Mouse (Mus musculus) CD4-positive, CD25-positive, alpha-beta regulatory T cell (primary cell): Measurements from ENCODE around the gene Fn3krp. TPM values are rescaled to one million over a fixed set of nuclear protein-coding genes. Genes with fewer than 3 reads are reported as not detected.

Source experiments
- polyA plus RNA-seq: library from polyadenylated mRNA; unstranded; fragments of 100-300 nt; shearing (Covaris generic); gene quantifications from one replicate; pipeline ENCODE4 v1.2.1, GENCODE M21; 2017

The Fn3krp gene
- 0.45 TPM for polyA plus RNA-seq

DNA sequence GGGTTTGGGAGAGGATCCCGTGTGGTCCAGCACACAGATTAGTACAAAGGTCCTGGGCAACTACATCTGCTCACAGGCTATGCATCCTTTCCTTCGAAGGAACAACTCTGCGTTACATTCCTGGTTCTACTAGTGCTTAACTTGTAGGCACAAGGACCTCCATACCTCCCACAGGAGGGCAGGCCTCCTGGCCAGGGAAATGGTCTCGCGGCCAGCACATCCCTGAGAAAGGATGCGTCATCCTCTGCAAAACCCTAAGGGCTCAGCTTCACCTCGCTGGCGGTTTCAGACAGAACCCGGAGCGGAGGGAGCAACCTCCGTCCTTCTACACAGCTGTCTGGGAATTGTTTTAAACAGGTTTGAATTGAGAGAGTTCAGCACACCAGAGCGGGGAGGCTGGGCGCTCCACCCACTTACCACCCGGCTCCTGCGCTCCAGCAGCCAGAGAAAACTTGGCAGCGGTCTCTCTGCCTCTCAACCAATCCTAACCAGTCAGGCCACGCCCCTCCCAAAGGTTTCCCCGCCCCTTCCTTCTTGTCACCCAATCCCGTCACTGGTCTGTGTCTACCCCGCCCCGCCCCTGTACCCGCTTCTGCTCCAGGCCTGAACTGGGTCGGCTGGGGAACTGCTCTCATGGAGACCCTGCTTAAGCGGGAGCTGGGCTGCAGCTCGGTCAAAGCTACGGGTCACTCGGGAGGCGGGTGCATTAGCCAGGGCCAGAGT lies at the start of gene Fn3krp:
Fn3krp (plus strand) TSS at position 572 of the 723 bp plus-strand sequence.

DNA sequence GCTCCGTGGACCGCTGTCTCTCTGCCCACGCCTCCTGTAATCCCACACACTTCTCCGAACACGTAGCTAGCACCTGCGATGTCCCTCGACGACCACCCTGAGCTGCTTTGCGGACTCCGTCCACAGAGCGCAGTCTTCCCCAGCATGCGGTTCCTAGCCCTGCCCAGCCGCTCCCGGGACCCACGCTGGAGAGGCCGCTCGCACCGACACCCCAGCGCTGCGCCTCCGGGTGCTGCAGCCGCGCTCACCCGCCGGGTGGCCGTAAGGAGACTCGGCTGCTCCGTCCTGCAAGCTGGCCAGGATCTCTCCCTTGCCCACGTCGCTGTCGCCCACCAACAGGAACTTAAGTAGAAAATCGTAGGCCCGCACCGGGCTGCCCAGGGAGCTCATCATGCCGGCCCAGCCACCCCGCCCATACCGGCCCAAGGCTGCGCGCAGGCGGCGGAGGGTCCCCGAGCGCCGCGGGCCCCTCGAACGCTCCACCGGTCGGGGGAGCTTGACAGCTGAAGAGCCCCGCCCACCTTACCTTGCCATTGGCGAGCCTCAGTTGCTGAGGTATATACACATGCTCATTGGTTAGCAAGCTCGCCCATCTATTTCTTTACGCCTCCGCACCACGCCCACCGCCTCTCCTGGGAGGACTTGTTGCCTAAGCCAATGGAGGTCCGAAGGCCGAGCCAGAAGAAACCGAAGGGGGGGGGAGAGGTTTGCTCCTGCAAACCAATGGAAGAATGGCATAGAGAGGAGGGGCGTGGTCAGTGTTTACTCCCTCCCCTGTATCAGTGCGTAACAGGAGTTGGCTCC lies 33.2 kb upstream of the Fn3krp start, which contains the start of gene Rab40b:
Rab40b (minus strand) TSS at position 502 of the 804 bp plus-strand sequence.

DNA sequence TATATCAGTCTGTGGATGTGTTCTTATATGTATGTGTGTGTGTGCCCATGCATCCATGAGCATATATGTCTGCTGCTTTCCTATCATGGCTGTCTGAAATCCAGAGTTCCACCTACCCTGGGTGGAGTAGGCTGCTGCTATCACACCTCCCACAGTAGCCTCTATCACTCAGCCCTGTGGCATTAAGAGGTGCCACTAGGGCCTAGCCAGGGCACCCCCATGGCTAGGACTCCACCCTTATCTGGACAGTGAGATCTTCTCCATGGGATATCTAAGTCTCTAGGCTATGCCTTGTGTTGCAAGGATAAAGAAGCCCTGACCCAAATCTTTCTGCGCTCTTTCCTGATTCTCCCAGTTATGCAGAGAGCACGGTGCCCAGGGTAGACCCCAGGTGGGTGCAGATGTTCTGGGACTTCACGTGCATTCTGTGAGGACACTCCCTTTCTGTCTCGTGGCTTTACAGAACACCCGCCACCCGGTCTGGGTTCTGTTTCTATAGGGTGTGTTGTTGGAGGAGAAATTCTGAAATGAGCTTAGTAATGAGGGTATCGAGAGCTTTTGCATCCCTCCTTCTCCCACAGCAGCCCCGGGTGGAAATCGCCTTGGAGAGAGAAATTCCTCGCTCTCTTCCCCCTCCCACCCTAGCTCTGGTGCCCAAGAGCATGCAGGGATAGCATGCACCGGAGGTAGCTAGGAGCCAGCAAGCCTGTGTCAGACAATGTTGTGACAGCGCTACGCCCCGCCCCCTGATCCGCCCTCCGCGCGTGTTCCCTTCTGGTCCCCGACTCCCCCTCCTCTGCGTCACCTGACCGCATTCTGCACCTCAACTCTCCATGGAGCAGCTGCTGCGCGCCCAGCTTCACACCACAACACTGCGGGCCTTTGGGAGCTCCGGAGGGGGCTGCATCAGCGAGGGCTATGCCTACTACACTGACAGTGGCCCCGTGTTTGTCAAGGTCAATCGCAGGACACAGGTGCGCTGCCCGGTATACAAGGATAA lies 13.3 kb downstream of the Fn3krp start, which contains the start of gene Fn3k:
Fn3k (plus strand) TSS at position 758 of the 1,000 bp plus-strand sequence.

DNA sequence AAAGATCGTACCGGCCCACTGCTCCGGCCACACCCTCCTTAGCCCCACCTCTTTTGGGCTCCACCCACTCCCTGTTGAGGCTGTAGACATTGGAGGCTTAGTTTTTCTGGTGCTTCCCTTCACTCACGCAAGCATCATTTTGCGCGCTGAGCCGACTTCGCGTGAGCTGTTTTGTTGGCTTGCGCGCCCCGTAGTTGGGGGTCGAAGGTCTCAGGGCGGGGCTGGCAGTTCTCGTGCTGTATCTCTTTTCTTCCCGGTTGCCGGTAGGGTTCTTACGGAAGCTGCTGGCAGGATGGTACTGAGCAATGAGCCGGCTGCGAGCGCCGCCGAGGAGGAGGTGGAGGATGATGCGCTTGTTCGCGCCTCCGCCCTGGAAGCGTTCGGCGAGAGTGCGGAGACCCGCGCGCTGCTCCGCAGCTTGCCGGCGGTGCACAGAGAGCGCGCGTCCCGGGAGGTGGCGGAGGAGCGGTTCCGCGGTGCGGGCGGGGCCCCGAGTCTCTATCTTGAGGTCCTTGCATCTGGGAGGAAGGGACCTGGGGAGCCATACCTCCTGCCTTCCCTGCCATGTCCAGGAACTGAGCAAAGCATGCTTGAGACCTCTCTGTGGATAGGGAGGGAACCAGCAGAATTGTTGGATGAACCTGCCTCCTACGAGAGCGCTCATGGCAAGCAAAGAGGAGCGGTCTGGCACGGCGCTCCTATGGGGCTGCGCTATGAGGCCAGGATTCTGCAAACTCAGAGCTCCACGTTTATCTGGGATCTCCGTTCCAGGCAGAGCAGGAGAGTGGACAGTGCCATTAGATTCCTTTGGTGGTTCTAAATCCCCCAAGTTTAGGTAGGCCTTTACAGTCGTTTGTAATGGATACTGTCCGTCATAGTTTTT lies 30.8 kb downstream of the Fn3krp start, which contains the start of gene Tbcd:
Tbcd (plus strand) TSS at position 197 of the 883 bp plus-strand sequence.

Other genes with a start within 250 kb of the Fn3krp start
- gene Hexdc, start 217.0 kb upstream of the Fn3krp start, polyA plus RNA-seq, result 2.5 TPM
- gene Ogfod3, start 216.7 kb upstream of the Fn3krp start, polyA plus RNA-seq, result 7.3 TPM
- 115 TPM for gene Cybc1, start 192.1 kb upstream of the Fn3krp start, polyA plus RNA-seq
- 34.2 TPM for gene Narf, start 184.1 kb upstream of the Fn3krp start, polyA plus RNA-seq
- 18.2 TPM for gene Foxk2, start 161.4 kb upstream of the Fn3krp start, polyA plus RNA-seq
- 40.8 TPM for gene Wdr45b, start 67.0 kb upstream of the Fn3krp start, polyA plus RNA-seq
- gene Rab40b, start 33.1 kb upstream of the Fn3krp start, polyA plus RNA-seq, result not detected
- gene Fn3k, start 13.5 kb downstream of the Fn3krp start, polyA plus RNA-seq, result 0.31 TPM
- gene Tbcd, start 30.5 kb downstream of the Fn3krp start, polyA plus RNA-seq, result 48.9 TPM
- gene Zfp750, start 97.9 kb downstream of the Fn3krp start, polyA plus RNA-seq, result 0.32 TPM